Mouse (Mus musculus) embryo, embryonic 9.5 days (tissue): ENCODE results near the gene Fbxw8.
A peak's percentile ranks its signal among the peaks of the same experiment; 100 is the strongest.

Experiments
- DNase-seq: peaks from one replicate; pipeline ENCODE4 v3.0.0-alpha.2; 2017; ENCODE audit errors: extremely low spot score

Gene Fbxw8

GRCm38 (mm10) chr5:118156976-118157375 lies 1.7 kb upstream of the Fbxw8 start:
- no peak for DNase-seq

GRCm38 (mm10) chr5:118155565-118155947 lies 292 bp upstream of the Fbxw8 start:
- DNase-seq = no peak

- no peak for DNase-seq
Observed at GRCm38 (mm10) chr5:118149711-118150110, 5.6 kb downstream of the Fbxw8 start.

- DNase-seq = no peak
Observed at GRCm38 (mm10) chr5:118147264-118147663, 8.0 kb downstream of the Fbxw8 start.

- no peak for DNase-seq
Observed at GRCm38 (mm10) chr5:118145999-118146679, 9.1 kb downstream of the Fbxw8 start.

GRCm38 (mm10) chr5:118145458-118145857 lies 9.8 kb downstream of the Fbxw8 start:
- DNase-seq = no peak

GRCm38 (mm10) chr5:118144770-118145169 lies 10.5 kb downstream of the Fbxw8 start:
- no peak for DNase-seq

GRCm38 (mm10) chr5:118144327-118144726 lies 10.9 kb downstream of the Fbxw8 start:
- no peak for DNase-seq

- no peak for DNase-seq
Observed at GRCm38 (mm10) chr5:118143211-118144026, 11.8 kb downstream of the Fbxw8 start.

- no peak for DNase-seq
Observed at GRCm38 (mm10) chr5:118142471-118142870, 12.8 kb downstream of the Fbxw8 start.

GRCm38 (mm10) chr5:118139630-118140029 lies 15.6 kb downstream of the Fbxw8 start:
- no peak for DNase-seq

GRCm38 (mm10) chr5:118136391-118136790 lies 18.9 kb downstream of the Fbxw8 start:
- DNase-seq = no peak

- no peak for DNase-seq
Observed at GRCm38 (mm10) chr5:118128651-118129050, 26.6 kb downstream of the Fbxw8 start.

- no peak for DNase-seq
Observed at GRCm38 (mm10) chr5:118128208-118128607, 27.1 kb downstream of the Fbxw8 start.

- no peak for DNase-seq
Observed at GRCm38 (mm10) chr5:118126671-118127070, 28.6 kb downstream of the Fbxw8 start.

- DNase-seq = peak; percentile 16
Observed at GRCm38 (mm10) chr5:118123096-118123495, 32.2 kb downstream of the Fbxw8 start.

- no peak for DNase-seq
Observed at GRCm38 (mm10) chr5:118121928-118122327, 33.3 kb downstream of the Fbxw8 start.

- DNase-seq = no peak
Observed at GRCm38 (mm10) chr5:118120670-118121069, 34.6 kb downstream of the Fbxw8 start.

GRCm38 (mm10) chr5:118118922-118119321 lies 36.3 kb downstream of the Fbxw8 start:
- no peak for DNase-seq

- no peak for DNase-seq
Observed at GRCm38 (mm10) chr5:118118351-118118750, 36.9 kb downstream of the Fbxw8 start.

GRCm38 (mm10) chr5:118113617-118114016 lies 41.6 kb downstream of the Fbxw8 start:
- DNase-seq = no peak

- no peak for DNase-seq
Observed at GRCm38 (mm10) chr5:118113043-118113442, 42.2 kb downstream of the Fbxw8 start.

- no peak for DNase-seq
Observed at GRCm38 (mm10) chr5:118108794-118109440, 46.3 kb downstream of the Fbxw8 start.
